Mouse (Mus musculus): ENCODE data around the gene Adam1a. TPM values are rescaled to one million over a fixed set of nuclear protein-coding genes. Genes with fewer than 3 reads are reported as not detected.

Gene Adam1a
- polyA plus RNA-seq, 1 experiment from 2014 or later = 1.3 TPM

Other genes with a start within 250 kb of the Adam1a start
- gene Trafd1, start 159.8 kb downstream of the Adam1a start, polyA plus RNA-seq (2016; fragmentation: Nextera tagmentation; extraction: Ambion mirVana) = 50.4 and 67.7 TPM in 2 replicates
- 47.0 and 52.8 TPM in 2 replicates for gene Naa25, start 147.5 kb downstream of the Adam1a start, polyA plus RNA-seq (2016; fragmentation: Nextera tagmentation; extraction: Ambion mirVana)
- 0.55 and 0.73 TPM in 2 replicates for gene Tmem116, start 93.6 kb downstream of the Adam1a start, polyA plus RNA-seq (2016; fragmentation: Nextera tagmentation; extraction: Ambion mirVana)
- gene Erp29, start 93.0 kb downstream of the Adam1a start, polyA plus RNA-seq (2016; fragmentation: Nextera tagmentation; extraction: Ambion mirVana) = 102 and 112 TPM in 2 replicates
- not detected in 2 replicates for gene Adam1b, start 42.0 kb downstream of the Adam1a start, polyA plus RNA-seq (2016; fragmentation: Nextera tagmentation; extraction: Ambion mirVana)
- gene Gm42878, start within 50 bp of the Adam1a start, polyA plus RNA-seq (2016; fragmentation: Nextera tagmentation; extraction: Ambion mirVana) = not detected in 2 replicates
- gene Mapkapk5, start 423 bp upstream of the Adam1a start, polyA plus RNA-seq (2016; fragmentation: Nextera tagmentation; extraction: Ambion mirVana) = 50.3 and 60.3 TPM in 2 replicates
- gene Aldh2, start 48.3 kb upstream of the Adam1a start, polyA plus RNA-seq (2016; fragmentation: Nextera tagmentation; extraction: Ambion mirVana) = 153 and 163 TPM in 2 replicates
- 2.6 and 3.5 TPM in 2 replicates for gene Acad12, start 73.5 kb upstream of the Adam1a start, polyA plus RNA-seq (2016; fragmentation: Nextera tagmentation; extraction: Ambion mirVana)
- 1.4 and 2.0 TPM in 2 replicates for gene Acad10, start 115.0 kb upstream of the Adam1a start, polyA plus RNA-seq (2016; fragmentation: Nextera tagmentation; extraction: Ambion mirVana)
- 38.8 and 45.7 TPM in 2 replicates for gene Brap, start 115.1 kb upstream of the Adam1a start, polyA plus RNA-seq (2016; fragmentation: Nextera tagmentation; extraction: Ambion mirVana)
- 40.2 and 52.6 TPM in 2 replicates for gene Atxn2, start 165.9 kb upstream of the Adam1a start, polyA plus RNA-seq (2016; fragmentation: Nextera tagmentation; extraction: Ambion mirVana)

Measured in limb, embryonic 10.5 days (tissue).